Mouse (Mus musculus): Measurements from ENCODE around the gene Myh2. TPM values are rescaled to one million over a fixed set of nuclear protein-coding genes. Genes with fewer than 3 reads are reported as not detected.

Myh2 gene
- polyA plus RNA-seq, 1 experiment from 2014 or later = not detected

GRCm38 (mm10) chr11:67163701-67164100, 7.1 kb upstream of the Myh2 start:
- Histone ChIP-seq H3K27me3 (ENCODE audit: insufficient read depth, low read length) (no peaks in the 10 kb centered on the region), H3K27ac (no peak overlapping the region), H3K4me3 (replicated peaks; ENCODE audit: low read depth, low read length) (no peak overlapping the region), H3K36me3 (ENCODE audit: insufficient read depth, low read length) (no peaks in the 10 kb centered on the region), H3K9ac (ENCODE audit: low read depth, low read length) (no peak overlapping the region), H3K9me3 (replicated peaks; ENCODE audit: low read length) (no peaks in the 10 kb centered on the region), H3K4me2 (ENCODE audit: low read length) (no peak overlapping the region), H3K4me1 (replicated peaks; ENCODE audit: insufficient read depth, low read length) (no peaks in the 10 kb centered on the region)
- TF ChIP-seq CTCF (IDR thresholded peaks at IDR 0.05; ENCODE audit: low read depth) = no peak
- no peak for DNase-seq (ENCODE audit: low spot score)
- 71% methylated on average over 4 of the region's 4 CpGs for WGBS
- ATAC-seq (replicated peaks; ENCODE audit: low FRiP score, low read depth) = no peak

GRCm38 (mm10) chr11:67164851-67165250, 6.0 kb upstream of the Myh2 start:
- ATAC-seq (replicated peaks; ENCODE audit: low FRiP score, low read depth) (no peak), DNase-seq (ENCODE audit: low spot score) (no peak)
- WGBS = 42% methylated on average over 5 of the region's 5 CpGs

GRCm38 (mm10) chr11:67169301-67169700, 1.5 kb upstream of the Myh2 start:
- Histone ChIP-seq H3K4me1 (replicated peaks; ENCODE audit: insufficient read depth, low read length) (no peaks in the 10 kb centered on the region), H3K9me3 (replicated peaks; ENCODE audit: low read length) (no peaks in the 10 kb centered on the region), H3K36me3 (ENCODE audit: insufficient read depth, low read length) (no peaks in the 10 kb centered on the region), H3K4me3 (replicated peaks; ENCODE audit: low read depth, low read length) (no peak overlapping the region), H3K9ac (ENCODE audit: low read depth, low read length) (no peak overlapping the region), H3K4me2 (ENCODE audit: low read length) (no peak overlapping the region), H3K27me3 (ENCODE audit: insufficient read depth, low read length) (no peaks in the 10 kb centered on the region), H3K27ac (no peak overlapping the region)
- DNase-seq (ENCODE audit: low spot score) (no peak), ATAC-seq (replicated peaks; ENCODE audit: low FRiP score, low read depth) (no peak)
- 56% methylated on average over 5 of the region's 5 CpGs for WGBS
- TF ChIP-seq CTCF (IDR thresholded peaks at IDR 0.05; ENCODE audit: low read depth) = no peak

More at GRCm38 (mm10) chr11:67164851-67165250, 6.0 kb upstream of the Myh2 start:
- TF ChIP-seq CTCF (IDR thresholded peaks at IDR 0.05; ENCODE audit: low read depth) = no peak
- Histone ChIP-seq H3K27ac (no peak overlapping the region), H3K36me3 (ENCODE audit: insufficient read depth, low read length) (no peaks in the 10 kb centered on the region), H3K9me3 (replicated peaks; ENCODE audit: low read length) (no peaks in the 10 kb centered on the region), H3K4me2 (ENCODE audit: low read length) (no peak overlapping the region), H3K9ac (ENCODE audit: low read depth, low read length) (no peak overlapping the region), H3K4me3 (replicated peaks; ENCODE audit: low read depth, low read length) (no peak overlapping the region), H3K27me3 (ENCODE audit: insufficient read depth, low read length) (no peaks in the 10 kb centered on the region), H3K4me1 (replicated peaks; ENCODE audit: insufficient read depth, low read length) (no peaks in the 10 kb centered on the region)

- DNase-seq (ENCODE audit: low spot score) = no peak
- H3K4me2 ChIP-seq (ENCODE audit: low read length) = no peak overlapping the region
- no peak for ATAC-seq (replicated peaks; ENCODE audit: low FRiP score, low read depth)
- no peaks in the 10 kb centered on the region for H3K27me3 ChIP-seq (ENCODE audit: insufficient read depth, low read length)
- no peaks in the 10 kb centered on the region for H3K4me1 ChIP-seq (replicated peaks; ENCODE audit: insufficient read depth, low read length)
- H3K27ac ChIP-seq = no peak overlapping the region
- H3K9ac ChIP-seq (ENCODE audit: low read depth, low read length) = no peak overlapping the region
- no peaks in the 10 kb centered on the region for H3K9me3 ChIP-seq (replicated peaks; ENCODE audit: low read length)
- H3K4me3 ChIP-seq (replicated peaks; ENCODE audit: low read depth, low read length) = no peak overlapping the region
- 89% methylated on average over 2 of the region's 2 CpGs for WGBS
- no peak for TF ChIP-seq CTCF (IDR thresholded peaks at IDR 0.05; ENCODE audit: low read depth)
- no peaks in the 10 kb centered on the region for H3K36me3 ChIP-seq (ENCODE audit: insufficient read depth, low read length)
These were observed 1.6 kb downstream of the Myh2 start for GRCm38 (mm10) chr11:67172439-67172838.

- Histone ChIP-seq H3K9ac (ENCODE audit: low read depth, low read length) (no peak overlapping the region), H3K4me2 (ENCODE audit: low read length) (no peak overlapping the region), H3K36me3 (ENCODE audit: insufficient read depth, low read length) (no peaks in the 10 kb centered on the region), H3K27me3 (ENCODE audit: insufficient read depth, low read length) (no peaks in the 10 kb centered on the region), H3K4me1 (replicated peaks; ENCODE audit: insufficient read depth, low read length) (no peaks in the 10 kb centered on the region), H3K27ac (no peak overlapping the region), H3K4me3 (replicated peaks; ENCODE audit: low read depth, low read length) (no peak overlapping the region), H3K9me3 (replicated peaks; ENCODE audit: low read length) (no peaks in the 10 kb centered on the region)
- 72% methylated on average over 5 of the region's 5 CpGs for WGBS
- ATAC-seq (replicated peaks; ENCODE audit: low FRiP score, low read depth) = no peak
- TF ChIP-seq CTCF (IDR thresholded peaks at IDR 0.05; ENCODE audit: low read depth) = no peak
- no peak for DNase-seq (ENCODE audit: low spot score)
These were observed 5.5 kb downstream of the Myh2 start for GRCm38 (mm10) chr11:67176376-67176775.

- Histone ChIP-seq H3K27ac (no peak overlapping the region), H3K4me1 (replicated peaks; ENCODE audit: insufficient read depth, low read length) (no peaks in the 10 kb centered on the region), H3K4me2 (ENCODE audit: low read length) (no peak overlapping the region), H3K9ac (ENCODE audit: low read depth, low read length) (no peak overlapping the region), H3K4me3 (replicated peaks; ENCODE audit: low read depth, low read length) (no peak overlapping the region), H3K27me3 (ENCODE audit: insufficient read depth, low read length) (no peaks in the 10 kb centered on the region), H3K9me3 (replicated peaks; ENCODE audit: low read length) (no peaks in the 10 kb centered on the region), H3K36me3 (ENCODE audit: insufficient read depth, low read length) (no peaks in the 10 kb centered on the region)
- no peak for ATAC-seq (replicated peaks; ENCODE audit: low FRiP score, low read depth)
- no peak for DNase-seq (ENCODE audit: low spot score)
- no peak for TF ChIP-seq CTCF (IDR thresholded peaks at IDR 0.05; ENCODE audit: low read depth)
- WGBS = 81% methylated on average over 10 of the region's 10 CpGs
These were observed 19.5 kb downstream of the Myh2 start for GRCm38 (mm10) chr11:67190316-67190715.

- Histone ChIP-seq H3K27ac (no peak overlapping the region), H3K9me3 (replicated peaks; ENCODE audit: low read length) (no peaks in the 10 kb centered on the region), H3K4me3 (replicated peaks; ENCODE audit: low read depth, low read length) (no peak overlapping the region), H3K27me3 (ENCODE audit: insufficient read depth, low read length) (no peaks in the 10 kb centered on the region), H3K36me3 (ENCODE audit: insufficient read depth, low read length) (no peaks in the 10 kb centered on the region), H3K4me1 (replicated peaks; ENCODE audit: insufficient read depth, low read length) (no peaks in the 10 kb centered on the region), H3K9ac (ENCODE audit: low read depth, low read length) (no peak overlapping the region), H3K4me2 (ENCODE audit: low read length) (no peak overlapping the region)
- DNase-seq (ENCODE audit: low spot score) (no peak), ATAC-seq (replicated peaks; ENCODE audit: low FRiP score, low read depth) (no peak)
- WGBS = 91% methylated on average over 2 of the region's 2 CpGs
- no peak for TF ChIP-seq CTCF (IDR thresholded peaks at IDR 0.05; ENCODE audit: low read depth)
These were observed 20.0 kb downstream of the Myh2 start for GRCm38 (mm10) chr11:67190814-67191213.

Measured in kidney, postnatal 0 days (tissue).